Mouse (Mus musculus) 3134 (cell line): ENCODE measurements around the gene Smco4.
"Not testable (repeated sequence)": the region's sequence is repeated elsewhere in the genome, so short reads cannot be mapped to it uniquely, and the experiment has no call there.

Experiments used
- DNase-seq: peaks from one replicate; pipeline ENCODE4 v3.0.0-alpha.2; 2011; ENCODE audit warnings: low spot score; ENCODE audit not compliant: insufficient read length; ENCODE audit errors: extremely low read depth

Gene Smco4

GRCm38 (mm10) chr9:15537455-15538048 lies 44.3 kb downstream of the Smco4 start:
- no peak for DNase-seq

GRCm38 (mm10) chr9:15538979-15539533 lies 45.8 kb downstream of the Smco4 start:
- no peak for DNase-seq

DNA sequence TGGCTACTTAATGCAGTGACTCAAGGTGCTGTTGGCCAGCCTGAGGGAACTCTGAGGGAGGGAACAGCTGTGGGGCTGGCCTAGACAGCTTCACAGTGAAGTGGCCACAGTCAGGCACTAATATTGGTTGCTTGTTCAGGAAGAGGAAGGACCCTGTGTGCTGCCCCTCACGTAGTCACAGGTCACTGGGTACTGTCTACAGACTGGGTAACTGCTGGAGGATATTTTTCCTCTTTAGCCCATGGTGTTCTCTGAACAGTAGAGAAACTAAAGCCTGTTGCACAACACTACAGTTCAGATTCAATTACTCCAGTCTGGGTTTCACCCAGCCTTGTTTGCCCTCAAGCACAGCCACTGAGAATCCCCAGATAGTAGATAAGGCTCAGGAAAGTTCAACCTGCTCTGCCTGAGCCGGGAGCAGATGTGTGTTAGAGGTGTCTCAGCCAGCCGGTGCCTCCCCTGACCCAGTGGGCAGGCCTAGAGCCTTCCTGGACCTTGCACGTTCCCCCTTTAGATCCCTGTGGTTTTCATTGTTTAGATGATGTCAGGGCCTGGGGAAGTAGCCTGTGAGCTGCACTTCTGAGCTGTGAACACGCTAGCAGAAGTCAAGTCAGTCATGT lies 48.6 kb downstream of the Smco4 start:
- DNase-seq = no peak

DNA sequence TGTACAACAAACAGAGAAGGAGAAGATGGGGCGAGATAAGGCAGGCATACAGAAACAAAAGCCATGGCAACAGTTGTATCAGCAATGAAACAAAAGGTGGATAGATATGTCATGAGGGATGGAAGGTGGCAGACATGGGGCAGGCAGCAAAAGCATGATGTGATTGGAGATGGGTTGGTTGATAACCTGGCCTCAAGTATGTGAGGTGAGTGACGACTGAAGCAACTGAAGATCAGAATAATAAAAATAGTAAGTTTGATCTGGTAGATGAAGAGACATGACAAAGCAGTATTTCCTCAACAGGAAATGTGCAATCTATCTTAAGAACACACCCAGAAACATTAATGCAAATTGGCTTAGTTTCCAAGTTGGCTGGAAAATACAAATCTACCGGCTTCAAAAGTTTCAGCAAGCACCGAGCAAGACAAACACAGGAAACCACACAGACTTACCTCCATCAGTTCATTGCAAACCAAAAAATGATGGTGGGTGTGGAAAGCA lies 57.3 kb downstream of the Smco4 start:
- no peak for DNase-seq

DNA sequence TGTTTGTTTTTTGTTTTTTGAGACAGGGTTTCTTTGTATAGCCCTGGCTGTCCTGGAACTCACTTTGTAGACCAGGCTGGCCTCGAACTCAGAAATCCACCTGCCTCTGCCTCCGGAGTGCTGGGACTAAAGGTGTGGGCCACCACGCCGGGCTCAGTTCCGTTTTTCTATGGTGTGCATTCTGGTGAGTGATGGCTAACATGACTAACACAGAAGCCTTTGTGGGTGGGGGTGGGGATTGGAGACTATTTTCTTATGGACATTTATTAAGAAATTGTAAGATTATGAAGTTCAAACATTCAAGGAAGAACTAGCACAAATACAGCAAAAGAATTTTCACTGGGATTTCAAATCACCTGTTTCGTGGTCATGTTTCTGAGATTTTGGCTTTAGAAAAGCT lies 57.8 kb downstream of the Smco4 start:
- not testable (repeated sequence) for DNase-seq

GRCm38 (mm10) chr9:15551933-15552851 lies 59.0 kb downstream of the Smco4 start:
- no peak for DNase-seq

DNA sequence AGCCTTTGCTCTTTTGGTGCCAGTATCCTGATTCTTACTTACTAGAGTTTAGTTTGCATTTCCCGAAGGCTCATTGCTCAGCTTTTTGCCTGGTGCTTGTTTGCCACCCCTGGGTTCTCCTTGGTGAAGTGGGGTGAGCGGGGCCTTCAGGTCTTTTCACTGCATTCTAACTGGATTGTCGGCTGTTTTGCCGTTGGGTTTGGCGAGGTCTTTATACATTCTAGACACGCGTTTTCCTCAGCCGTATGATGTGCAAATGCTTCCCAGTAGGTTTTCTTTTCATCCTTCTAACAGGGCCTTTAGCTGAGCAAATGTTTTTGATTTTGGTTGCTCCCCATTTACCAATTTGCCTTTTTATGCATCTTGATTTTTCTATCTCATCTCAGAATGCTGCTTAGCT lies 60.1 kb downstream of the Smco4 start:
- no peak for DNase-seq

DNA sequence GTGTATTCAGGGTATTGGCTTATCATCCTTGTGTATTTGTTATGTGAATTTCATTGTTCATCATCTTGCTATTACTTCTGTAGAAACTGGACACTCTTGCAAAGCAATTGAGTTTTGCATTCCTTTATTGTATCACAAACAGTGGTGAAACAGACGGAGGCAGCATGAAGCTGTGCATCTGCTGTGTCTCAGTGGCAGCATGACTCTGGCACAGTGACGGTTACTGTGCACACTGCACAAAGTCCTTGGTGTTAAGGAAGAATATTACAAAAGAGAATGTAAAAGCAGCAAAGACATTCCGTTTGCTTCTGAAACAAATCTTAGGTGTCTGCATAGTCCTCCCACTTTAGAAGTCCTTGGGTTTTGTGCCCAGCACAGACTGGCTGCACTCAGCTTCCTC lies 67.2 kb downstream of the Smco4 start:
- no peak for DNase-seq

GRCm38 (mm10) chr9:15562353-15562752 lies 69.1 kb downstream of the Smco4 start:
- DNase-seq = no peak

DNA sequence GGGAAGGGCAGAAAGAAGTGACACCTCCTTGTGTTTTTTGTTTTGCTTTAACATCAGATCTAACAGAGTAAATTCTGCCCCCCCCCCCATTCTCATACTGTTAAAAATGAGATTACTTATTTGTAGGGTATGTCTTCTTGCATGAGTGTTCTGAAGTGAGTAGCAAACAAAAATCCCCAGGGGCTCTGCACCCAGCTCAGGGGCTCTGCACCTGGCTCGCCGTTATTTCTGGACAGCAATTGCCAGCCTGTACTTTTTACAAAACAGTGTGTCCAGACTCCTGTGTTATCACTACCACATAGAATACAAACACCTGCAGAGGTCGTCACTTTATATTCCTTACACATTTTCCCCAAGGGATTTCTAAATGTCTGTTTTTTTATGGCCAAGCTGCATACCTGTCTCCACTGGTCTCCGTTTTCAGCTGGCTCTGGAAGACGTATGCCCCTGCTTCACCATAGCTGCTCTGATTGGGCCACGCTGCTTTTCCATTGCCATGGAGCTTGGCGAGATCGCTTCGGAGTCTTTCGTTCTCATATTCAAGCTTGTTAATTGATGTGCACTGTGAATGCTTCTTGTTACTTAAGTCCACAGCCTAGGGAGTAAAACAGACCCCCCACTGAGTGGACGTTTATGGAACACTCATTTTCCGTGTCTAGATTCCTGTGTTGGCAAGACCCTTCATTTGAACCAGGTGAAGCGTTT lies 81.7 kb downstream of the Smco4 start:
- DNase-seq = no peak

DNA sequence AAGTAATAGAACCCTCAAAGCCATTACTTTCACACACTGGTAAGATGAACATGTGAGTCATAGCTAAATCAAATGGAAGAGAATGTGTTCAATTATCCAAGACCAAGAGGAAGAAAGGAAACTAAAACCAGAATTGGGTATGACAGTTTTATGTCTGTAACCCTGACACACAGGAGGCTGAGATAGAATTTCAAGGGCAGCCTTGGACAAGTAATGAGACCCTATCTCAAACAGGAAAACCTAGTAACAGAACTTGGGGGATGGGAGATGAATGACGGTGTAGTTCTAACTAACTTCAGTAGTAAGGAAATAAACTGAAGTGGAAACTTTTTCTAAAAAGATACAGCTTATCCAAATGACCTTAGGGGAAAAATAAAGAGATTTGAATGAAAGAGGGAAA lies 85.2 kb downstream of the Smco4 start:
- no peak for DNase-seq

GRCm38 (mm10) chr9:15578946-15579345 lies 85.7 kb downstream of the Smco4 start:
- no peak for DNase-seq

DNA sequence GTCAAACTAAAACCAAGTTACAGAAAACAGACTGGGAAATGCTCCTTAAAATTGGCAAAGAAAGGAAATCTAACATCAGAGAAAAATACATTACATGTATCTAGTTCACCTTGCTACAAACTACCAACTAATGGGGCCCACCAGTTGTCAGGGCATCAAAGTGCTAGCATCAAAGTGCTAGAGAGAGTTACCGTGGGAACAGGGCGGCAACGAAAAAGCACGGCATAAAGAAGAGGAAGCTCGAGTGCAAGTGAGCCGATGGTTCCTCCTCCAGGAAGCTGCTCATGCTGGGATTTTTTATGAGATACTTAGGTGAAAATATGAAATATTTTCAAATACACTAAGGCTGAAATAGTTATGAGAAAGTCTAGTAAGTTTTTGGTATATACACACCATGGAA lies 86.9 kb downstream of the Smco4 start:
- no peak for DNase-seq

DNA sequence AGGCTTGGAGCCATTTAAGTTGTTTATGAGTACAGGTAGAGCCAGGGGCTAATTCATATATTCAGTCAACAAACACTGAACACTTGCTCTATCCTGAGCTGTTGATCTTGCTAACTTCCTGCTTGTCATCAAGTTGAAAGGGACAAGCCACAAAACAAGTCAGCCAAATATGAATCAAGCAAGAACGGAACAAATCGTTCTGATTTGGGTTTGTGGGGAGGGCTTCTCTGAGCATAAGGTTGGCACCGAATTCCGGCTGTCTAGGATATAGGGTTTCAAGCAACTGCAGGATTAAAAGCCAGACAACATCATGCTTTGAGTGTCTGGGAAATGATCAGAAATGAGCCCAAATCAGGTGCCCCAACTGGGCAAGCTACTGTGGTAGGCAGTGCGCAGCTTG lies 88.8 kb downstream of the Smco4 start:
- DNase-seq = no peak

- no peak for DNase-seq
Measured at GRCm38 (mm10) chr9:15584209-15584608, 91.0 kb downstream of the Smco4 start.

DNA sequence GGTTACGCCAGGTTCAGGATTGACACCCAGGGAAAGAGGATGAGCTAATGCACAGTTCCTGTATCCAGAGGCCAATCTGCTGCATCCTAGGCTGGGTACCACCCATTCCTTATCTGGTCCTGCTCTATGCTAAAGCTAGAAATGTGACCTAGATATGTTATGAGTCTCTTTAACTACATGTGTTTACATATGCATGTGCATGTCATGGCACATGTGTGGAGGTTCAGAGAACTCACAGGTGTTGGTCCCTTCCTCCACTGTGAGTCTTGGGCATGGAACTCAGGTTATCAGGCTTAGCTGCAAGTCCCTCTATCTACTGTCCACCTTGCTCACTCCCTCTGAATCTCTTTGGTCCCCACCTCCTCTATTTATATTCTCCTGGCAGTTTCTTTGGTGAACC lies 92.7 kb downstream of the Smco4 start:
- no peak for DNase-seq

GRCm38 (mm10) chr9:15587157-15587854 lies 94.1 kb downstream of the Smco4 start:
- no peak for DNase-seq

DNA sequence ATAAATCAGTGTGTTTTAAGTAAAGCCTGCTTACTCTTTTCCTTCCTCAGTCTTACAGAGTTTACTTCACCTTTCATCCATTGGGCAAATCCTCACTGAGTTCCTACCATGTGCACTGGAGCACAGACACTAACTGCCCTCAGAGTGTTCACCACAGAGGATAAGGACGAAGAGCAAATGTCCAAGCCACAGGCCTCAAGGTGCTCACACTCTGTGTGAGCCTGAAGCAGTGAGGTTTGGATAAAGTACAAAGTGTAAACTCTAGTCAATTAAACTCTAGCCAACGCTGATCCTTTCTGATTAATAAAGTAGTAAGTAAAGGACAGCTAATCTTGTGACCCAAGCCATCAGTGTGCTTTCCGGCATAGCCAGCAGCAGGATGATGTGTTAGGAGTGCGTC lies 100.9 kb downstream of the Smco4 start:
- no peak for DNase-seq
